Comparison of ENCODE assay signal across 19 mouse cellular contexts in genomic region chr14:46516285-46516684, GRCm38 (mm10).
DNase-seq lines count a peak whose midpoint lies in the region; TF ChIP-seq lines count a peak whose summit lies in the region.
"Had no signal": no experiment of that assay in that cellular context is flagged by ENCODE, and none has a peak within 500 bp of the region (broad histone marks: within the 10 kb centered on the region; RNA-seq: fewer than 3 reads in every experiment).

No protein-coding gene starts in this region.

- H3K4me3 ChIP-seq in C2C12 (ENCODE audit: insufficient read depth, poor library complexity, severe bottlenecking) = no peak overlapping the region
- no peak overlapping the region for H3K4me3 ChIP-seq in kidney, adult 2 months (ENCODE audit: insufficient read depth, low read depth, low read length)
- H3K4me3 ChIP-seq: embryonic facial prominence, embryonic 10.5 days; forebrain, embryonic 13.5 days; heart, embryonic 13.5 days; hindbrain, embryonic 12.5 days had no signal

- no peak overlapping the region for H3ac ChIP-seq in C2C12 (ENCODE audit: control insufficient read depth, insufficient read length, low read depth)

- no peaks in the 10 kb centered on the region for H3K36me3 ChIP-seq in C2C12 (ENCODE audit: control insufficient read depth, insufficient read depth)
- no peaks in the 10 kb centered on the region for H3K36me3 ChIP-seq in kidney, adult 2 months (ENCODE audit: control insufficient read depth, insufficient read depth, low read length)
- H3K36me3 ChIP-seq: embryonic facial prominence, embryonic 10.5 days; heart, embryonic 13.5 days; hindbrain, embryonic 12.5 days had no signal

- H3K27me3 ChIP-seq in C2C12 (ENCODE audit: control insufficient read depth, insufficient read depth, insufficient read length) = no peaks in the 10 kb centered on the region
- no peaks in the 10 kb centered on the region for H3K27me3 ChIP-seq in kidney, adult 2 months (replicated peaks; ENCODE audit: control insufficient read depth, insufficient read depth, low read length)
- H3K27me3 ChIP-seq: CH12.LX; forebrain, embryonic 13.5 days; heart, embryonic 13.5 days; hindbrain, embryonic 12.5 days had no signal

- no peaks in the 10 kb centered on the region for H3K4me1 ChIP-seq in kidney, adult 2 months (ENCODE audit: control insufficient read depth, insufficient read depth, low read length)
- H3K4me1 ChIP-seq: embryonic facial prominence, embryonic 10.5 days; forebrain, embryonic 13.5 days; heart, embryonic 13.5 days; hindbrain, embryonic 12.5 days had no signal

- no peaks in the 10 kb centered on the region for H3K79me3 ChIP-seq in C2C12 (ENCODE audit: low read depth)

- H3K79me2 ChIP-seq in C2C12 (ENCODE audit: control insufficient read depth, insufficient read depth) = no peaks in the 10 kb centered on the region

- WGBS in kidney, adult 2 months = 81% methylated on average over 3 of the region's 3 CpGs

- TF ChIP-seq POLR2A in kidney, adult 2 months (IDR thresholded peaks at IDR 0.05; ENCODE audit: low read depth, low read length) = no peak

- peak; percentile 7 for DNase-seq in lung, postnatal 14 days
- no peak for DNase-seq in lung, postnatal 10 days
- peak; percentile 31 for DNase-seq in brain, adult 2 months (ENCODE audit: low read depth, low spot score)
- no peak for DNase-seq in cerebellum, postnatal 4 days (ENCODE audit: low spot score in 2 of 2)
- no peak for DNase-seq in kidney, adult 2 months
- DNase-seq in neural tube, embryonic 10.5 days (ENCODE audit: extremely low spot score, low spot score) = no peak
- DNase-seq: adrenal gland, postnatal 14 days; cerebellum, adult 18-20 months; cerebellum, adult 9-11 months; cerebellum, postnatal 36 days; forebrain, postnatal 0 days; gastrocnemius, postnatal 25 days; heart, postnatal 4 days had no signal

- H3K27ac ChIP-seq in kidney, adult 2 months (ENCODE audit: insufficient read depth, low read depth, low read length) = no peak overlapping the region
- H3K27ac ChIP-seq: embryonic facial prominence, embryonic 10.5 days; forebrain, embryonic 13.5 days; heart, embryonic 13.5 days; hindbrain, embryonic 12.5 days had no signal

- TF ChIP-seq CTCF in C2C12 (IDR thresholded peaks at IDR 0.05; ENCODE audit: control insufficient read depth, insufficient read depth, insufficient read length) = no peak
- no peak for TF ChIP-seq CTCF in kidney, adult 2 months (conservative IDR thresholded peaks at IDR 0.05; ENCODE audit: insufficient read depth, insufficient read length, low read depth, low read length)

TF ChIP-seq in C2C12, 6 proteins besides CTCF, POLR2A, EP300 and RAD21:
- TF ChIP-seq USF1 (IDR thresholded peaks at IDR 0.05; ENCODE audit: low read depth) (no peak), MYOD1 (IDR thresholded peaks at IDR 0.05; ENCODE audit: control insufficient read depth, insufficient read length, low read depth) (no peak), CEBPB (IDR thresholded peaks at IDR 0.05; ENCODE audit: low read depth) (no peak), MYOG (IDR thresholded peaks at IDR 0.05; ENCODE audit: control insufficient read depth, extremely low read depth, insufficient read length) (no peak), FOSL1 (IDR thresholded peaks at IDR 0.05; ENCODE audit: insufficient read depth, low read length, poor library complexity, severe bottlenecking) (peak; percentile 51)

Comparison
In these comparisons a context has a peak if more than half of its experiments do, and no peak if none do; other contexts are left out.
1. DNase-seq: peak in lung, postnatal 14 days (single experiment) and brain, adult 2 months (single experiment); none in lung, postnatal 10 days (single experiment), cerebellum, postnatal 4 days (0 of 2), kidney, adult 2 months (single experiment) and neural tube, embryonic 10.5 days (single experiment).